Mouse (Mus musculus) layer of hippocampus, adult 8-10 months (tissue): ENCODE results near the gene Cbx2. TPM values are rescaled to one million over a fixed set of nuclear protein-coding genes. Genes with fewer than 3 reads are reported as not detected.

Experiments used
- DNase-seq, 2 experiments: peaks; one replicate each; pipeline ENCODE4 v3.0.0; 2022; ENCODE audit warnings: low spot score in 2 of 2
- total RNA-seq, 4 experiments: library from RNA; stranded (reverse); gene quantifications; 2 replicates each; pipeline ENCODE4 v1.2.4; 2022

Gene Cbx2
- 1 to 10 TPM; 1.7 to 3.9 (median 2.4) TPM for total RNA-seq

DNA sequence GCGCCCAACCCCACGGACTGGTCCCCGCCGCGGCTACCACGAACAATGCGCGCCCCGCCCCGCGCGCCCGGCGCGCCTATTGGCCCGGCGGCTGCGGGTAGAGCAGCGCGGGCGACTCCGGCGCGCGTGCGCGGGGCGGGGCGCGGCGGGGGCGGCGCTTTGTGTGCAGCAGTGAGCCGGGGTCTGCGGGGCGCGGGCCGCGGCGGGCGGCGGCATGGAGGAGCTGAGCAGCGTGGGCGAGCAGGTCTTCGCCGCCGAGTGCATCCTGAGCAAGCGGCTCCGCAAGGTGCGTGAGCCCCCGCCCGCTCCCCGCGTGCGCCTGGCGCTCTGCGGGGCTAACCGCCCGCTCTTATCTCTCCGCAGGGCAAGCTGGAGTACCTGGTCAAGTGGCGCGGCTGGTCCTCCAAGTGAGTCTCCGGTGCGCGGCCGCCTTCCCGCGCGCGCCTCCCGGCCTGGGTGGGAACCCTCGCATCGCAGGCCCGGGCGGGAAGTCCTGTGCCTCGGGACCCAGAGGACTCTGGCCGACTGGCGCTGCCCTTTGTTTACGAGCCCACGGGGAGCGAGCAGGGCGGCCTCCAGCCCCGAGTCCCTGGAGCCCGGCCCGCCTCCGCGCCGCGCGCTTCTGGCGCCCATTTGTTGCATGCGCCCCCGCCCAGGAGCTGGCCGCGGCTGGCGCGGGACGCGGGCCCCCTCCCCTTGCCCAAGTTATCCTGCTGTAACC is at the start of gene Cbx2:
Gene Cbx2 (plus strand): TSS at position 68 of the 721 bp plus-strand sequence.
- DNase-seq, result peak in 1 of 2 experiments; percentile 70

DNA sequence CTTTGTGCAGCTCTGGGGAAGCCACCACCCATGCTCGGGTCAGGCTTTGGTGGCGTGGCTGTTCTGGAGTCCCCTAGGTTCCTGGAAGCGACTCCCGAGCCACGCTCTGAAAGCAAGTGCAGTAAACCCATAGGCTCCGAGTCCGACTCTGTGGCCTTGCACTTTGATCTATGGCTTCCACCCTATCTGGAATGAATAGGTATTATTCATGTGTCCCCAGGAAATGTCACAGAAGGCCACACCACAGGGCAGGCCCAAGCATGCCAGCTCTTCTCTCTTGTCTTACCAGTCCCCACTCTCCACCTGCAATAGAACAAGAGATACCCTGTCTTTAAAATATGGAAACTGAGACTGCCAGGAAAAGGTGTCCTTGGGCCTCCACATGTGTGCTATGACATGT is 48.4 kb upstream of the Cbx2 start:
- DNase-seq, result no peak

DNA sequence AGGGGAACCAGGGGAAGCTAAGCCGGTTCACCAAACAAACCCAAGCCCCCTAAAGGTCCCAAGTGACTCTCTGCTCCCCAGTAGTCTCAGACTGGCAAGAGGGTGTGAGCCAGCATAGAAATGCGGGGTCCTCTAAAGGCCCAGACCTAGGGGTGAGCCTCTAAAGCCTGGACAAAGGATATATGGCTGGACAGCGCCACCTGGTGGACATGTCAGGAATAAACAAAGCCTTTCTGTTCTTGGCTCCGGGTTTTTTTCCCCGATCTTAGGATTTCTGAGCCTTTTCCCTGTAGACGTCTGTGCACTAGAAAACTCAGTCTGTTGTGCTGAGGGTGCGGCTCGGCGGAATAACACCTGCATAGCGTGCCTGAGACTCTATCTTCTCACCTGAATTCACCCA is 47.3 kb upstream of the Cbx2 start:
- DNase-seq, result peak; percentile 46 to 82

DNA sequence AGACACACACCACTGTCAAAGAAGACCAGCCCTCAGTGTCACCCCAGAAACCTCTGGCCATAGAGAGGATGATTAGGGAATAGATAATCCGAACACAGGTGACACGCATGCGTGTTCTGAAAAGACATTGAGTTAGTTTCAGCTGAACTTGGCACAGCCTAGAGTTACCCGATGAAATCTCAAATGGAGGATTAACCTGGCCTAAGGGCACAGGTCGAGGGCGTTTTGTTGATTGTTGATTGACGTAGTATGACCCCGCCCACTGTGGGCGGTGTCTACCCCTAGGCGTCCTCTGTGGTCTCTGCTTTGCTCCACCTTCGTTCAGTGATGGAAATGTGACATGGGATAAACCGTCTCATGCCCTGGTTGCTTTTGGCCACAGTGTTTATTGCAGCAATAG is 46.8 kb upstream of the Cbx2 start:
- no peak for DNase-seq

DNA sequence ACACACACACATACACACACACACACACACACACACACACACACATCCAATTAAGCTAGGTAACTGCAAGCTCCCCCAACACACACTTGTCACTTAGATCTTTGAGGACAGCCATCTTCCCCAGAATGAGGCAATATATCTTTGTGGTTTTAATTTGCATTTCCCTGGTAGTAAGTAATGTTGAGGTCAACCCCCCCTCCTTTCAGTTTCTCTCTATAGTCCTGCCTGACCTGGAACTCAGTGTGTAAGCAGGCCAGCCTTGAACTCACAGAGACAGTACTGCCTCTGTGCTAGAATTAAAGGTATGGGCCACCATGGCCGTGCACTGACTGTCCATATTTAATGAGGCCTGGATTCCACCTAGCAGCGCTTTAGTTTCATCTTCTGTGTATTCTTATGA is 42.4 kb upstream of the Cbx2 start:
- DNase-seq, result no peak

DNA sequence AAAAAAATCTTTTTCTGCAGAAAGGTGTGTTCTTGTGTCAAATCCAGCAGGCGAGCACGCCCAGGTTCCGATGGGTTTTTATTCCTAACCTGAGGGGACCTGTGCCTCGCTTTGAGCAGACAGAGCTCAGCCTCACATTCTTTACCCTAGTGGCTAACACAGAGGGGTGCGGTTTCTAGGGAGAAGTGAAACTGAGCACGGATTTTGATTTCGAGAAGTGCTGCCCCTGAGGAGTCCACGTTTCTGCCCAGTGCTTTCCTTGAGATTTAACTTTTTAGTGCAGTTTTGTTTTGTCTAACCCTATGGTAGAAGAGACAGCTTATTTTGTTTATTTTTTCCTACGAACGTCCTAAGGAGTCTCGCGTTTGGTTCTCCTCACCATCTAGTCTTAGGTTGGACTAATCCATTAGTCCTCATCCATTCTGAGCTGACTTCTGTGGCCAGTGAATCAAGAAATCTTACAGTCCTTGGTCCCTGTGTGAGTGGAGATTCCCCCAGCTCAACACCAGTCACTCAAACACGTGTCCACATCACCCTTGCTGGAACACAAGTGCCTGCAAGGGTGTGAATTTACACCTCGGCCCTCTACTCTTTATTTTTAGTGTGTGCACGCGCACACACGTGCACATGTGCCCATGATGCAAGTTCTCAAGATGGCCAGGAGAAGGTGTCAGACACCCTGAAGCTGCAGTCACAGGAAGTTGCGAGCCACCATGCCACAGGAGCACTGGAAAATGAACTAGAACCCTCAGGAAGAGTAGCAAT is 41.6 kb upstream of the Cbx2 start:
- DNase-seq, result no peak

DNA sequence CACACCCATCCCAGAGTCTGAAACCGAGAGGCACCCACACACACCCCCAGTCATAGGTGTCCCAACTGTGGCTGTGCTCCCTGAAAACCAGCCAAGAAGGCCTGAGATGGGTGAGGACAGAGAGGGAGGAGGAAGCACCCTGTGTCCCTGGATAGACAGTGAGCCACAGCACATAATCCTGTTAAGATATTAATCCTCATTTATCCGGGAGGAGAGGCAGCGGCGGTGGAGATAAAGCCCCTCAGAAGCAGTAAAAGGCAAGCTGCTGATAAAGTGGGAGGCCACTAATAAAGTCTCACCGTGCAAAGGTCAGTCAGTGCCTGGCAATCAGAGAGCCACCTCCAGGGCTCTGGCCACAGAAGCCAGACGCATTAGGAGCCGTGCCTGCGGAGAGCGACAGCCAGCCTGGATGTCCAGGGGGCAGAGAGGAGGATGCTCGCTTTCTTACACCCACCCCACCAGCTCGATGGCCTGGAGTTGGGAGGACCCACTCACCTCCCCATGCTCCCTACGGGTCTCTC is 40.1 kb upstream of the Cbx2 start:
- DNase-seq, result no peak

DNA sequence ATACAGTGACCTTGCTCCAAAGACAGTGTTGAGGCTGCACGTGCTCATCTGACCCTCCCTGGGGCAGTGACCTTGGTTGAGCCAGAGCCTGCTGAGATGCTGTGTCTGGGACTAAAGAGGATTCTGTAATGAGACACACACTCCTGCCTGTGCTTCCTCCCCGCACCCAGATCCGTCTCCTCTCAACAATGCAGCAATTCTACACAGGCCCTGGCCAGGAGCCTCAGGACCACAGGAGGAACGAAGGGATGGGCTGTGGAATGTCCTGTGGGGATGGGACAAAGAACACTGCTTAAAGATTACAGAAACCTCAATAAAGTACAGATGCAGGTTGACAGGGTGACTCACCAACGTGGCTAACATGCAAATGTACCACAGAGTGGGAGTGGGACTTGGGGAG is 37.2 kb upstream of the Cbx2 start:
- no peak for DNase-seq

DNA sequence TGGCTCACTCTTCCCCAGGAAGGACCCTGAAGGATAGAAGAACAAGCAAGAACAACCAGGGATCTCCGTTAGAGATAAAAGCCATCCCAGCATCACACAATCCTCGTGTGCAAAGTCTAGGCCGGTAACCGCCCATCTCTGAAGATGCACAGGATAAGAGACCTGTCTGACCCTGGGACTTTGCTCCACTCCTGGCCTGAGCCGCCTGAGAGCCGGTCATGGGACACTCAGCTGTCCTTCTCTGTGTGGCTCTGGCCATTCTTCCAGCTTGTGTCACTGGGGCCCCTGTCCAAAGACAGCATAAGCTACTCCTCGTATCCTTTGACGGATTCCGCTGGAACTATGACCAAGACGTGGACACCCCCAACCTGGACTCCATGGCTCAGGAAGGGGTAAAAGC is 34.8 kb upstream of the Cbx2 start, which contains the start of gene Enpp7:
Gene Enpp7 (plus strand): TSS at position 190 of the 400 bp plus-strand sequence.
- DNase-seq, result no peak

DNA sequence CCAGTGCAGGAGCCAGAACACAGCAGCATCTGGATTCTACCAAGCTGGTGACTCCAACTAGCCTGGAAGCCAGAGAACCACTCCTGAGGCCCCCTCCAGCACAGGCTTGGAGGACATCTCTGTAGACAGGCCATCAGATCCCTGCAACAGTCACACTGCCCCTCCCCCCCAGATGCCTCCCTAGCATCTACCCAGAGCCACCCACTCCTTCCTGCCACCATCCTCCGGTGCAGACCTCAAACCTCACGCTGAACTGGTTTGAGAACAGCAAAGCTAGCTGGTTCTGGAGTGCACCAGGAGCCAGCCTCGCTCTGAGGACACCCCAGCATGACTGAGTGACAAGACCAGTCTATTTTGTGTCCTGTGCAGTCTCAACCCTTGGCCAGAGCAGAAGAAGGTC is 30.0 kb upstream of the Cbx2 start:
- no peak for DNase-seq

DNA sequence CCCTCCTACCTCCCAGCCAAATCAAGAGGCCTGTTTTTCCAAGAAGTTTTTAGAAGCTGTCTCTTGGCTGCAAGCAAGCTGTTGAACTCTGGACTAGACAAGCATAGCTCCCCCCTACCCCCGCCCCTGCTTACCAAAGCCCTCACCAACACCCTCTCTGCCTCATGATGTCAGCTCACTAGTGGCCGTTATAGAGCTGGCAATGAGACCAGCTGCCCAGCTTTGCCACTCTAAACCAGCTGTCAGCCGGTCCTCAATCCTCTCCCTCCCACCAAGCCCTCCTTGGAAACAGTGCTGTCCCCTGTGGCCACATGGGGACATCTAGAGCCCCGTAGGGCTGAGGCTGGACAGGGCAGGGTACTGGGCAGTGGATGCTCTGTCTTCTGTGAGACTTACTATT is 27.3 kb upstream of the Cbx2 start:
- no peak for DNase-seq

DNA sequence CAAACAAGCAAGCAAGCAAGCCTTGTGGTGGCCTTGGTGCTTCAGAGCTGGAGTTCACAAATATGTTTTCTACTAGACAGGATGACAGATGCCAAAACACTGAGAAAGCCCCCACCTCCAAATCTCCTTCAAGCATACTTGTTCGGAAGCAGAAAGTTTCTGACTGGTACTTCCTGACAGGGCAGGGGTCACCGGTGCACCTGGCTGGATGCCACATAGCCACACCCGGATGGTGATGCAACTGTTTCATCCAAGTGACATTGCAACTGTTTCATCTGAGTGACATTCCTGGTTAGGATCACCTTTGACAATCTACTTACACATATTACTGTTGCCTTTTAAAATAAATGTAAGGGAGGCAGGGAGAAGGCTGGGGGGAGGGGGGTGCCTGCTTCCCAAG is 25.6 kb upstream of the Cbx2 start:
- no peak for DNase-seq

DNA sequence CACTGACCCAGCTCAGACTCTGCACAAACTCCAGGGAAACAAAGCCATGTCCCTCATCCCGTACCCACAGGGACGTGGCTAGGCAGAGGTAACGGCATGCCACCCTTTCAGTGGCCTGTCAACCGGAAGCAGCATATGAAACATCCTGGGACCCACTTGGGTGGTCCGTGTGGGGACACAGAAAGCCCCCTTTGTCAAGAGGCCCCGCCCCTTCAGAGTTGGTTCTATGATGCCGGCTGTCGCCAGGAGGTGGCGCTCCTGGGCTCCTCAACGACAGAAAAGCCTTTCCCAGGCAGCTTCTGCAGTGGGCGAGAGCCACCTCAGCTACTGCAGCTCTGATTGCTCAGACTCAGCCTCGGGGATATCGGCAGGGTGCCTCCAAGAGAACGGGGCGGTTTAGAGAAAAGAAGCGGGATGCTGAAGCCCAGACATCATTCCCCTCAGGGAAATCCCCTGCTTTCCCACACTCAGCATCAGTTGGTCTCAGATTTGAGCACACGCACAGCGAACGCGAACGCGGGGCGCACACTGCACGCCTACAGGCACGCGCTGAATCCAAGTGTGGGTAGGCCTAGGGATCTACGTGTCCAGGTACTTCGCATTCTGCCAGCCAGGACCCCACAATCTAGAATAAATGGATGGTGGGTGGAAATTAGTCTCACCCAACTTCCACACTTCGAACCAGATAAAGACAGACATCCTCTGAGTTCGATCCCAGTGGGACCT is 24.1 kb upstream of the Cbx2 start:
- DNase-seq, result peak; percentile 78 to 86

DNA sequence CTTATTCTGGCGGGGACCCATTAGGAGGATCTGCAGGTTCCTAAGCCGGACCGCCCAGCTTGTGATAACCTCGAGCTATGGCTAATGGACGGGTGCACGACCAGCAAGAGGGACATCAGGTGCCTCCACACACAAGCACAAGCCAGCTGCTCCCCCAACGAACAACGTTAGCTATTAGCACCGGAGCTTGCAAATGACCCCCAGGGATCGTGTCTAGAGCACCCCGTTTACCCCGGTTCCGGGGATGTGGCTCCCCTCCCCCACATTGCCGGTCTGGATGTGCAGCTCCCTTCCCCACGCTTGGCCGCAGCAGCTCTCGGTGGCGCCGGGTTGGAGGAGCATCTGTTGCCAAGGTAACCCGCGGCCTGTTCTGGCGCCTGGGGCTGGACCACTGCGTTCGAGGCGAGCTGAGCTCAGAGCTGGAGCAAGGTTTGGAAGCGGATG is 23.4 kb upstream of the Cbx2 start:
- DNase-seq, result peak in 1 of 2 experiments; percentile 32

DNA sequence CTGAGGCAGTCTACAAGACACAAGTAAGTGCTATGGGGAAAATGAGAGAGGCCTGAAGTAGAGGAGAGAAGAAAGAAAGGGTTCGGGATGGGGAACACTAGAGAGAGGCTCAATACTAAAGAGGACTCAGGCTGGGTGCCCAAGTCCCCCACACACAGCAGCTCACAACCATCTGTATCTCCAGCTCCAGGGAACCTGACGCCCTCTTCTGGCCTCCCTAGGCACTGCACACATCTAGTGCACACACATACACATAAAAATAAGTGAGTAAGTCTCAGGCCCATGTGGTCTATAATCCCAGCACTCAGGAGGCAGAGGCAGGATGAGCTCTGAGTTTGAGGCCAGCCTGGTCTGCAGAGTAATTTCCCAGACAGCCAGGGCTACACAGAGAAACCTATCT is 21.9 kb upstream of the Cbx2 start:
- no peak for DNase-seq

DNA sequence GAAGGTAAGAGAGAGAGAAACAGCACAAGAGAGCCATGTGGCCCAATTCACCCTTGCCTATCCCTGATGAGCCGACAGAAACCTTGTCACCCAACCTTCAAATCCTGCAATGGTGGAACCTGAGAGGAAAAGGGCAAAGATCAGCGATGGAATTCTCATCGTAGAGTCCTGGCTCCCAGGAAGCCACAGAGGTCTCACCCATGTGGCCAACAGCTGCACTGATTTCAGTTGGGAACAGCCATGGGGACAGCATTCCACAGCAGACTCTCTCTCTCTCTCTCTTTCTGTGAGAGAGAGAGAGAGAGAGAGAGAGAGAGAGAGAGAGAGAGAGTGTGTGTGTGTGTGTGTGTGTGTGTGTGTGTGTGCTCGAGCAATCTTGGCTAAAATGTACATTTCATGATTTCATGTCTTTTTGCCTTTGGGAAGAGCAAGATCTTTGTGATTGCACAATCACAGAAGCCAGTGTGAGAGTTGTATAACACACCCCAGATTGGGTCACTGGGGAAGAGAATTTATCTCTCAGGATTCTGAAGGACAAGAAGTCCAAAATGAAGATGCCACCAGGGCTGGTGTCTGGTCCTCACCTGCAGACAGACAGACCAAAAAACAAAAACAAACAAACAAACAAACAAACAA is 21.2 kb upstream of the Cbx2 start:
- DNase-seq, result no peak

DNA sequence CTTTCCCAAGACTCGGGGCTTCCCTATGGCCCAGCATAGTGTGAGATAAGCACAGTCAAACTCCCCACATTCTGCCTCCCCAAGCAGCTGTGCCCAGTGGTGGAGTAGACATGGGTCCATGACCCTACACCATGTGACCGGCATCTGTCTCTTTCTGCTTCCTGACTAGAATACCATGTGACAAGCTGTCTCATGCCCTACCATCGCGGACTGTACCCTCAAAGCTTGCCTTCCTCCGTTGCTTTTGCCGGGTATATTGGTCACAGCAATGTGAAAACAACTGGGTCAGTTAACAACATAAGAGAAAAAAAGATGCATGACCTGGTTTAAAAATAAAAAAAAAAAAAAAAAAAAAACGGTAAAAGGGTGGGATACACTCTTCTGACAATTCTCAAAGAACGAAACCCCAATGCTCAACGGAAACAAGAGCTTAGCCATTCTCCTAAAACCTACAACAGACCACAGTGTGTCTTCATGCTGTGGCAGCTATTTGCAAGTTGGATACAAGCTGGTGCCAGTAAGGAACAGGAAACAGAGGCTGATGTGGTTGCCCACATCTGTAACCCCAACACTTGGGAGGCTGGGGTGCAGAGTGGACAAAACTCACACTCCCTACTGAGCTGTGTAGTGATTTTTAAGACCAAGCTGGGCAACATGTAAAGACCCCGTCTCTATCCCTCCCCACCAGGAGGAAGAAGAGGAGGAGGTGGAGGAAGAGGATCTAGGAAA is 17.1 kb upstream of the Cbx2 start:
- DNase-seq, result no peak

DNA sequence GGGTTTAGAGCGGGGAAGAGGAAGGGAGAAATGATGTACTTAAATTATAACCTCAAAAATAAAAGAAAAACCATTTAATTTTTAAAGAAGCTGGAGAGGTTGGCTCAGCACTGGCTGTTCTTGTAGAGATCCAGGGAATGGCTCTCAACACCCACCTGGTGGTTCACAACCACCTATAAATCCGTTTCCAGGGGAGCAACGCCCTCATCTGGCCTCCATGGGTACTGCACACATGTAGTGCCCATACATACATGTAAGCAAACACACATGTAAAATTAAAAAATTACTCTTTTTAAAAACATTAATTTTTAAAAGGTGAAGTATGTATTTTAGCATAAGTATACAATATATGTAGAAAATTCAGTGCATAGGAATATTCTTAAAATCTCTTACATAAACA is 16.3 kb upstream of the Cbx2 start:
- DNase-seq, result no peak

DNA sequence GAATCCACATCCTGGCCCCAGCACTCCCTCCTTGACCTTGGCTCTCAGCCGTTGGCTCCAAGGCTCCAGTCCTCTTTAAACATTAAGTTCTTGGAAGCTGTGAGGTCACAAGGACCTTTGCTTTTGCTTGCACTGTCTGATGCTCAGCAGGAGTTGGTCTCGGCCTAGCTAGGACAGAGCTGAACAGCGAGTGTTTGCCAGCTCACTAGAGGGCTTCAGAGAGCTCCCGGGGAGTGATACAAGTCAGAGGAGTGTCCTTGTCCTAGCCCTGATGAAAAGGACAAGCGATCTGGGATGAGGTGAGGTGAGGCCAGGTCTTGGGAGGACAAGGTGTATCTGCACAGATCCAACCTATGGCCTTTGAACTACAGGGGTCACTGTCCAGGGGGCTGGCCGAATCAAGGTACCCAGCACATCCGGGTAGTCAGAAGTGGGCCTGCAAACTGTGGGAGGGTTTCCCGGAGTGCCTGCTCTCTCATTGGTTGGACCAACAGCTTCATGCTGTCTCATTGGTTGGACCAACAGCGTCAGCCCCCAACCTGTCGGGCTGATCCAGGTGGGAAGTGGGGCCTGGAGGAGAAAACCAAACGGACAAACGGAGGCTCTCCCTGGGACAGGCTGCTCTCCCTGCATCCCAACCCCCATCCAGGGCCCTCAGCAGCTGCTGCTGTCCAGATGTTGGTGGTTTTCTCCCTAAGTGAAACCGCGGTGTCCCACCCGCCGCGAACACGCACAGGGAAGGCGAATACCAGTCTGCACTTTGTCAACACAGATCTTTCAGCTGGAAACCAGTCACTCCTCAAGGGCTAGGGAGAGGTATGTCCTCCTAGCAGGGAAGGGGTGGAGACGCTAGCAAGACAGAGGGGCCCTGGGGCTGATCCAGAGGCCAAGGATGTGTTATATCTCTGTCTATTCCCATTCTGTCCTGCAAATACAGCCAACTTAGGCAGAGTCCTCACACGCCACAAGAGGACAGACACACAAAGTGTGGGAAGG is 15.0 kb upstream of the Cbx2 start:
- no peak for DNase-seq

DNA sequence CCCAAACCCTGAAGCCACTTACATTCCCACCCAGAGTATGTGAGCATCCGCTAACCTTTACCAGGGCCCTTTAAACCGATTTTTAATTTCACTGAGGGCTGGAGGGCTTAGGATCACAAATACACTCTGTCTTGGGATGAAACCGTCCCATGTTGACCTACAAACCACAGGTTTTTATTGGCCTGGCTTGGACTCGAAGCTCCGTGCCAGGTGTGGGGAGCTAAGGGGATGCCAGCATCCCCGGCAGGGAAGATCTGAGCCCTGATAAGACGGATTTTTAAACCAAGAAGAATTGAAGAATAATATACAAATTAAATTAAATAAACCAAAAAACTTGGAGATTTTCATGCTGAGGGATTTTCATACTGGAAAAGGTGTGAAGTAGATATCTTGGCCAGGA is 8.3 kb upstream of the Cbx2 start:
- DNase-seq, result no peak
